Mouse (Mus musculus) brain, embryonic 14.5 days (tissue): ENCODE results near the gene Etv3.
"Not testable (repeated sequence)": the region's sequence is repeated elsewhere in the genome, so short reads cannot be mapped to it uniquely, and the experiment has no call there.

Experiments used
- CTCF ChIP-seq: fragments of 200-500 bp; IDR thresholded peaks from 2 replicates; pipeline ENCODE4 v1.5.1; 2012; ENCODE audit warnings: inconsistent platforms, mild to moderate bottlenecking, moderate library complexity, borderline replicate concordance; ENCODE audit not compliant: insufficient read depth, insufficient read length; ENCODE audit errors: extremely low read depth
- POLR2A ChIP-seq: fragments of 200-500 bp; IDR thresholded peaks from 2 replicates; pipeline ENCODE4 v1.6.1; 2012; ENCODE audit warnings: mild to moderate bottlenecking, inconsistent platforms, borderline replicate concordance; ENCODE audit not compliant: poor library complexity, insufficient read depth, insufficient read length, severe bottlenecking; ENCODE audit errors: extremely low read depth

DNA sequence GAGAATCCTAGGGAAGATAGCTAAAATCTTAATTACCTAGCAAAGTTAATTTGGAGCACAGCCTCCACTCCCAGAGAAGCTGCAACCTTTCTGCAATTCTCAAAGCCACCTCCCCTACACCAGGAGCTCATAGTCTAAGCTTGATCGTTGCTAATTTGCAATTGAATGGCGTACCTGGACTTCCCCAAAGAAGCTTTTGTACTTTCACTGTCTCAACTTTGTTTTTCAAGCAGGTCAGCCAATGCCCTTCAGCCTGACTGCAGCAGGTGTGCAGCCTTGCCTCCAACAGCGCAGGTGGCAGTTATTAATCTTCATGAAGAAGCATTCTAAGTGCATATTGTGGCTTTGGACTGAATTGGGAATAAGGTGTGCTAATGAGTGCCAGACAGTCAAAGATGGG lies 47.3 kb upstream of the Etv3 start:
- TF ChIP-seq POLR2A, CTCF: not testable (repeated sequence)
